Mouse (Mus musculus): ENCODE data around the gene Aldh1a2.

Aldh1a2 gene

GRCm38 (mm10) chr9:71213636-71214035 is 2.0 kb upstream of the Aldh1a2 start:
- no peak for ATAC-seq (ENCODE audit: insufficient number of reproducible peaks, low FRiP score, low TSS enrichment)

GRCm38 (mm10) chr9:71216036-71216995 is 727 bp downstream of the Aldh1a2 start:
- ATAC-seq (ENCODE audit: insufficient number of reproducible peaks, low FRiP score, low TSS enrichment) = peak; percentile 36; the same call in 1 of the 2 replicates

GRCm38 (mm10) chr9:71216996-71217792 is 1.6 kb downstream of the Aldh1a2 start:
- ATAC-seq (ENCODE audit: insufficient number of reproducible peaks, low FRiP score, low TSS enrichment) = no peak

DNA sequence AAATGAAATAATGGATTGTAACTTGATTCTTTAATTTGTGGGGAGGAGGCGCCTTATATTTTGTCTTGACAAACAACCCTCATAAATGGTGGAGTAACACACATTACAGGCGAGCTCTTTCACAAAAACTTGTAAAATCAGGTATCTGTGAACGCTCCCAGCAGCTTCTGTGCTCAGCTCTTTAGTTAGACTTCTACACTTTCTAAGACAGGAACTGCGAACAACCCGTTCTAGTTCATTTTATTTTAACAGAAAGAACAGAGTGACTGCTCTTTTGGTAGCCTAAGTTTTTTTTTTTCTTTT is 2.2 kb downstream of the Aldh1a2 start:
- ATAC-seq (ENCODE audit: insufficient number of reproducible peaks, low FRiP score, low TSS enrichment) = no peak

DNA sequence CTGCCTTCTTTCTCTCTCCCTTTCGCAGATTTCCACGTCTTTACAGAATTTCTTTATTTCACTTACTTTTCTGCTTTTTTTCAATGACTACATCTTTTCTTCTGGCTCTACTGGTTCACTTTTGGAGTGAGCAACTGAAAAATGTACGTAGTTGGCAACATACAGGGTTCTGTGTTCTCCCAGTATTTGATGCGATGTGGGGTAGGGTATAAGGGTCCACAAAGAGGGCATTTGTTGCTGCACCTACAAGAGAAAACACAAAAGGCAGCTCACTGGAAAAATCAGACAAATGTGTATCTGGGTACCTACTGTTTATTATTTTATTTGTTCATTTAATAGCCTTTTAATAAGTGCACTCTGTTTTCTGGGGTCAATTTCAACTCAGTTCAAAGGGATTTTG is 3.6 kb downstream of the Aldh1a2 start:
- no peak for ATAC-seq (ENCODE audit: insufficient number of reproducible peaks, low FRiP score, low TSS enrichment)

DNA sequence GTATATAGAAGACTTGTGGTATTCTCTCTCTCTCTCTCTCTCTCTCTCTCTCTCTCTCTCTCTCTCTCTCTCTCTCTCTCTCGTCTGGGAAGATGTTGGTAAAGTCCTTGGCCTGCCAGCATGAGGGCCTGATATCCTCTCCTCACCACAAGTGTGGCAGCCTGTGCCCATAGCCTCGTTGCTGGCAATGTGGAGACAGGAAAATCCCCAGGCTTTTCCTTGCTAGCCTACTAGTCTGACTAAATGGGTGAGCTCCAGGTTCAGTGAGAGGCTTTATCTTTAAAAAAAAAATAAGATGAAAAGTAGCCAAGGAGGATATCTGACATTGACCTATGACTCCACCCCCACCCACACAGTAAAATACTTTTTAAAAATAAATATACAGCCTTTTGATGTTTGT is 4.8 kb downstream of the Aldh1a2 start:
- ATAC-seq (ENCODE audit: insufficient number of reproducible peaks, low FRiP score, low TSS enrichment) = no peak

DNA sequence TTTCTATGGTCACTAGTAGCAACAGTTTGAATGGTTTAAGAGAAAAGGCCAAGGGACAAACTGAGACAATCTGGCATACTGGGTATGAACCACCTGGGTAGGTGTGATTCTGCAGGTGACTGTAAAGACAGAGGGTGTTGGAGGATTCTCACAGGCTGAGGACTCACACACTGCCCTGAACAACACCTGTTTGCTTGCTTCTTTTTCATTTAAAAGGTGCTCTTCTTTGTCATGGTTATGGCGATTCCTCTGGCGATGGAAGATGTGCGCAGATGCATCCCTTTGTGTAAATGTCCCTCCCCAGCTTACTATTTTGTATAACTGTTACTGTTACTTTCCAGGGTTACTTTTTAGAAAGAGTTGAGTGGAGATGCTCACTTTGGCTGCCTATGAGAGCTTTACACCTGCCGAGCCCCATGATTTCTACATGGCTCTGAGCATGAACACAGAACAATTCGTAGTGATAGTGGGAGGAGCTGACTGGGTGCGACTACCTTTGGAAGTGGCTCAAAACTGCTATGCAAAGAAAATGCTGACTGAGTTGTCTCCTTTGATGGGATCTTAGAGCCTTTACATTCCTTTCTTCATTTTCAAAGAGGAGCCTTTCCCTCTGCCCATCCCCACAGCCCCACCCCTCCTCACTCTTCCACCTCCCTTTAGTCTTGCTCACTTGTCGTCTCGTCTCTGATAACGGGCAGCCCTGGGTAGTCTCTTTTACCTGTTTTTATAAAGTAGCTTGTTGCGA is 11.8 kb downstream of the Aldh1a2 start:
- ATAC-seq (ENCODE audit: insufficient number of reproducible peaks, low FRiP score, low TSS enrichment) = no peak

- no peak for ATAC-seq (ENCODE audit: insufficient number of reproducible peaks, low FRiP score, low TSS enrichment)
Measured at GRCm38 (mm10) chr9:71230011-71230410, 14.4 kb downstream of the Aldh1a2 start.

GRCm38 (mm10) chr9:71236540-71236939 is 21.0 kb downstream of the Aldh1a2 start:
- no peak for ATAC-seq (ENCODE audit: insufficient number of reproducible peaks, low FRiP score, low TSS enrichment)

DNA sequence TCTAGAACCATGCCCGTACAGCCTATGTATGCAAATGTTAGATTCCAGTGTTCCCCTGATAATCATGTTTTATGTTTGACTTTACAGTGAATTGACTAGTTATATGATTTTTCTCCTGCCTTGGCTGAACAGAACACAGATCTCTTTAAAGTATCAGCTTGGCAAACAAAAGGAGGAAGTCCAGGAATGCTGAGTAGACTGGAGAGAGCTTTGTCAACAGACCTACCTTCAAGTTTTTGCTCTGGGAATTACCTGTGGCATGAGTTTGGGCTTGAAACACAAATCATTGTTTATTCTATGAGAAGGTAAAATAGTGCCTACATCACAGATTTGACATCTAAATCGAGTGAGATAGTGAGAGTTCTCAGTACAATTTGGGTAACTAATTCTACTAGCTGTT is 24.3 kb downstream of the Aldh1a2 start:
- ATAC-seq (ENCODE audit: insufficient number of reproducible peaks, low FRiP score, low TSS enrichment) = no peak

GRCm38 (mm10) chr9:71241515-71242411 is 26.2 kb downstream of the Aldh1a2 start:
- ATAC-seq (ENCODE audit: insufficient number of reproducible peaks, low FRiP score, low TSS enrichment) = no peak

DNA sequence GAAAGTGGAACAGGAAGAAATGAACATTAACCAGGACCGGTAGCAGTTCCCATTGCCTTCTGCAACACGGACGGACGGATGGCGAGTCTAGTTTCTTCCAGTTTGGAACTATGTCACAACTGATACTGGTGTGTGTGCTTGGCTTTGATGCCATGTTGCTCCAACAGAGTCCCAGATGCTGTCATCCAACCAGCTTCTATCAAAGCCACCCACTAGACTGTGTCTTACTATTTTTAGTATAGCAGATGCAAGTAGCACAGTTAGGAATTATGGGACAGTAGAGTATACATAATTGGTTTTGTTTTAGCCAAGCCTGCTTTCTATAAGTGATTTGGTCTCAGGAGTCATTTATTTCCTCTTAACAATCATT is 26.8 kb downstream of the Aldh1a2 start:
- no peak for ATAC-seq (ENCODE audit: insufficient number of reproducible peaks, low FRiP score, low TSS enrichment)

- ATAC-seq (ENCODE audit: insufficient number of reproducible peaks, low FRiP score, low TSS enrichment) = no peak
Measured at GRCm38 (mm10) chr9:71254380-71254779, 38.8 kb downstream of the Aldh1a2 start.

- ATAC-seq (ENCODE audit: insufficient number of reproducible peaks, low FRiP score, low TSS enrichment) = no peak
Measured at GRCm38 (mm10) chr9:71262711-71263110, 47.1 kb downstream of the Aldh1a2 start.

- ATAC-seq (ENCODE audit: insufficient number of reproducible peaks, low FRiP score, low TSS enrichment) = no peak
Measured at GRCm38 (mm10) chr9:71269711-71270110, 54.1 kb downstream of the Aldh1a2 start.

- ATAC-seq (ENCODE audit: insufficient number of reproducible peaks, low FRiP score, low TSS enrichment) = no peak
Measured at GRCm38 (mm10) chr9:71270205-71270604, 54.6 kb downstream of the Aldh1a2 start.

- peak; percentile 52; the same call in 1 of the 2 replicates for ATAC-seq (ENCODE audit: insufficient number of reproducible peaks, low FRiP score, low TSS enrichment)
Measured at GRCm38 (mm10) chr9:71276149-71276721, 60.6 kb downstream of the Aldh1a2 start.

DNA sequence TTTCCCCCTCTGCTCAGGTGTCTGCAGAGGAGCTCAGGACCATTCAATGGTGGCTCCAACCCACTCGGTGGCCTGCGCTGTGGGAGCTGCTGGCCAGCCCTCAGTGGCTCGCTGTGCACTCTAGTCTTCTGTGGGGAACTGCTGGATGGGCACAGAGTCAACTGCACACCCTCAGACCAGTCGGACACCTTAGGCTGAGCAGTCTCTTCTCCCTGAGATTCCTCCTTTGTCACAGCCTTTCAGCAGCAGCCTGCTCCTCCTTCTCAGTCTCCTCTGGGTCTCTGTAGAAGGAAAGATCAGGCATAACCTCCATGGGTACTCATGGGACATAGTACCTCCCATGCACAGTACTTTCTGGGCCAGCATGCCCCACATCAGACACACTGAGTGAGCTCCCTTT is 63.2 kb downstream of the Aldh1a2 start:
- no peak for ATAC-seq (ENCODE audit: insufficient number of reproducible peaks, low FRiP score, low TSS enrichment)

DNA sequence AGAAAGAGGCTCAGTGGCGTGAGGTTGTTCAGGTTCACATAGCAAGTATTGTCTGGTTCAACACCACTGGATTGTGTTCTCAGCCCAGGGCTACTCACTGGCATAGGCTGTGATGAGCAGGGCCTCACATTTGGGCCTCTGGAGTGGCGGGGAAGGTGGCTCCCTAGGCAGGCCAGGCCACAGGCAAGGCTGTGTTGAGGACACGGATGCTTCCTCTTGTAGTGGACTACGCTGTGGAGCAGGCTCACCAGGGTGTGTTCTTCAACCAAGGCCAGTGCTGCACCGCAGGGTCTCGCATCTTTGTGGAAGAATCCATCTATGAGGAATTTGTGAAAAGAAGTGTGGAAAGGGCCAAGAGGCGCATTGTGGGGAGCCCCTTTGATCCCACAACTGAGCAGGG is 67.6 kb downstream of the Aldh1a2 start:
- ATAC-seq (ENCODE audit: insufficient number of reproducible peaks, low FRiP score, low TSS enrichment) = no peak
